Mouse (Mus musculus) heart, embryonic 14.5 days (tissue): ENCODE data around the gene Eml3. TPM values are rescaled to one million over a fixed set of nuclear protein-coding genes. Genes with fewer than 3 reads are reported as not detected.
A peak's percentile ranks its signal among the peaks of the same experiment; 100 is the strongest.

ENCODE experiments used
- ATAC-seq: fragments of 200-750 bp; cut with Nextera tagmentation; 2 replicates; pipeline ENCODE4 v1.8.0; 2017; ENCODE audit warnings: low read depth, moderate TSS enrichment; ENCODE audit not compliant: insufficient number of reproducible peaks, insufficient read depth, low FRiP score
- H3K27ac ChIP-seq, 2 experiments: fragments of 200-500 bp in 1 of 2; fragments of 300-500 bp in 1 of 2; sonication (generic) in 1 of 2; replicated peaks in 1 of 2; 2 replicates each; pipeline ENCODE4 v1.5.1; 2012 to 2014; ENCODE audit warnings: low read depth in 2 of 2, low read length in 2 of 2, control low read depth in 1 of 2, mild to moderate bottlenecking in 1 of 2, mixed read lengths in 1 of 2; ENCODE audit not compliant: control insufficient read depth in 1 of 2, insufficient read depth in 1 of 2
- H3K27me3 ChIP-seq: fragments of 300-500 bp; sonication (generic); 2 replicates; pipeline ENCODE4 v1.6.1; 2014; ENCODE audit warnings: mild to moderate bottlenecking, low read length, control low read depth; ENCODE audit not compliant: control insufficient read depth, insufficient read depth
- H3K36me3 ChIP-seq: fragments of 300-500 bp; sonication (generic); 2 replicates; pipeline ENCODE4 v1.6.1; 2014; ENCODE audit warnings: mild to moderate bottlenecking, control low read depth, low read length, mixed read lengths; ENCODE audit not compliant: control insufficient read depth, insufficient read depth
- H3K4me1 ChIP-seq, 2 experiments: fragments of 200-500 bp in 1 of 2; fragments of 300-500 bp in 1 of 2; sonication (generic) in 1 of 2; 2 replicates each; pipeline ENCODE4 v1.6.1; 2012 to 2014; ENCODE audit warnings: low read length in 2 of 2, control low read depth in 1 of 2, mixed read lengths in 1 of 2; ENCODE audit not compliant: control insufficient read depth in 2 of 2, insufficient read depth in 2 of 2
- H3K4me2 ChIP-seq: fragments of 300-500 bp; sonication (generic); 2 replicates; pipeline ENCODE4 v1.6.1; 2014; ENCODE audit warnings: mild to moderate bottlenecking, low read length
- H3K4me3 ChIP-seq, 2 experiments: fragments of 200-500 bp in 1 of 2; fragments of 300-500 bp in 1 of 2; sonication (generic) in 1 of 2; 2 replicates each; pipeline ENCODE4 v1.5.1; 2012 to 2014; ENCODE audit warnings: low read length in 2 of 2, mild to moderate bottlenecking in 2 of 2, control low read depth in 1 of 2, low read depth in 1 of 2, moderate library complexity in 1 of 2; ENCODE audit not compliant: control insufficient read depth in 1 of 2, insufficient read depth in 1 of 2
- H3K9ac ChIP-seq: fragments of 300-500 bp; sonication (generic); 2 replicates; pipeline ENCODE4 v1.6.1; 2014; ENCODE audit warnings: mild to moderate bottlenecking, low read length
- H3K9me3 ChIP-seq: fragments of 300-500 bp; sonication (generic); 2 replicates; pipeline ENCODE4 v1.6.1; 2016; ENCODE audit warnings: low read length, control low read depth; ENCODE audit not compliant: control insufficient read depth
- WGBS: fragments of 180-500 bp; shearing (Covaris S2); extraction: QIAGEN DNeasy Blood & Tissue Kit; methylation state at CpG from one replicate; pipeline ENCODE4 v1.1.7; 2014; 5-methylcytosine and 5-hydroxymethylcytosine counted together
- polyA plus RNA-seq: library from polyadenylated mRNA; unstranded; fragments of >200 nt; fragmentation: Nextera tagmentation; extraction: Ambion mirVana; gene quantifications from 2 replicates; pipeline ENCODE4 v1.2.1, GENCODE M21; 2014

Gene Eml3
- polyA plus RNA-seq, 1 experiment from 2014 or later = 9.0 TPM

GRCm38 (mm10) chr19:8898576-8898975 lies 30.8 kb upstream of the Eml3 start:
- peak overlapping the region; percentile 78 to 90 for H3K27ac ChIP-seq
- H3K9ac ChIP-seq = peak overlapping the region; percentile 99
- peaks cover 43% of the 10 kb centered on the region for H3K36me3 ChIP-seq
- H3K9me3 ChIP-seq = no peaks in the 10 kb centered on the region
- H3K4me3 ChIP-seq = peak overlapping the region; percentile 81 to 98
- H3K4me1 ChIP-seq = peaks cover 8 to 22% of the 10 kb centered on the region in 2 experiments; a peak in 3 of 4 replicates
- no peaks in the 10 kb centered on the region for H3K27me3 ChIP-seq
- H3K4me2 ChIP-seq = peak overlapping the region; percentile 93
- no peak for ATAC-seq
- WGBS = 4% methylated on average over 13 of the region's 13 CpGs

- peak overlapping the region; percentile 93 for H3K4me2 ChIP-seq
- WGBS = 32% methylated on average over 3 of the region's 3 CpGs
- ATAC-seq = no peak
- H3K27me3 ChIP-seq = no peaks in the 10 kb centered on the region
- peak overlapping the region; percentile 99 for H3K9ac ChIP-seq
- peaks cover 48% of the 10 kb centered on the region for H3K36me3 ChIP-seq
- H3K9me3 ChIP-seq = no peaks in the 10 kb centered on the region
- H3K4me1 ChIP-seq = peaks cover 8 to 19% of the 10 kb centered on the region in 2 experiments; a peak in 3 of 4 replicates
- 0 out of 4 replicates have a peak overlapping the region, but pooled peaks of 1 of the 2 experiments have one; percentile 90 for H3K27ac ChIP-seq
- H3K4me3 ChIP-seq = peak overlapping the region in 1 of 2 experiments; percentile 98; a peak in 2 of 4 replicates
Measured at GRCm38 (mm10) chr19:8899079-8899478, 30.3 kb upstream of the Eml3 start.

GRCm38 (mm10) chr19:8903412-8903811 lies 25.9 kb upstream of the Eml3 start:
- no peaks in the 10 kb centered on the region for H3K27me3 ChIP-seq
- no peak overlapping the region for H3K27ac ChIP-seq
- H3K4me1 ChIP-seq = peaks cover 0 to 10% of the 10 kb centered on the region in 2 experiments; a peak in 2 of 4 replicates
- WGBS = 93% methylated on average over 5 of the region's 5 CpGs
- no peak overlapping the region for H3K4me2 ChIP-seq
- H3K9ac ChIP-seq = no peak overlapping the region
- no peak for ATAC-seq
- H3K36me3 ChIP-seq = peaks cover 63% of the 10 kb centered on the region
- no peaks in the 10 kb centered on the region for H3K9me3 ChIP-seq
- no peak overlapping the region for H3K4me3 ChIP-seq

- no peak for ATAC-seq
- Histone ChIP-seq H3K4me1 (no peaks in the 10 kb centered on the region), H3K4me2 (no peak overlapping the region), H3K9ac (no peak overlapping the region), H3K27me3 (no peaks in the 10 kb centered on the region), H3K27ac (no peak overlapping the region), H3K4me3 (no peak overlapping the region), H3K36me3 (peaks cover 98% of the 10 kb centered on the region), H3K9me3 (no peaks in the 10 kb centered on the region)
- 91% methylated on average over 6 of the region's 6 CpGs for WGBS
Measured at GRCm38 (mm10) chr19:8908531-8908930, 20.8 kb upstream of the Eml3 start.

GRCm38 (mm10) chr19:8911810-8912209 lies 17.5 kb upstream of the Eml3 start:
- H3K4me1 ChIP-seq = no peaks in the 10 kb centered on the region
- no peak overlapping the region for H3K27ac ChIP-seq
- H3K4me3 ChIP-seq = no peak overlapping the region
- no peak overlapping the region for H3K4me2 ChIP-seq
- no peak overlapping the region for H3K9ac ChIP-seq
- H3K9me3 ChIP-seq = no peaks in the 10 kb centered on the region
- no peak for ATAC-seq
- no peaks in the 10 kb centered on the region for H3K27me3 ChIP-seq
- 88% methylated on average over 5 of the region's 5 CpGs for WGBS
- H3K36me3 ChIP-seq = peaks cover 100% of the 10 kb centered on the region

- Histone ChIP-seq H3K9ac (no peak overlapping the region), H3K9me3 (no peaks in the 10 kb centered on the region), H3K27ac (no peak overlapping the region), H3K4me1 (no peaks in the 10 kb centered on the region), H3K27me3 (no peaks in the 10 kb centered on the region), H3K4me2 (no peak overlapping the region), H3K36me3 (peaks cover 80% of the 10 kb centered on the region), H3K4me3 (no peak overlapping the region)
- ATAC-seq = no peak
- WGBS = 96% methylated on average over 3 of the region's 3 CpGs
Measured at GRCm38 (mm10) chr19:8914212-8914611, 15.1 kb upstream of the Eml3 start.

GRCm38 (mm10) chr19:8919000-8919399 lies 10.4 kb upstream of the Eml3 start:
- no peak overlapping the region for H3K4me3 ChIP-seq
- ATAC-seq = no peak
- H3K4me2 ChIP-seq = no peak overlapping the region
- H3K9ac ChIP-seq = no peak overlapping the region
- WGBS = 87% methylated on average over 3 of the region's 3 CpGs
- H3K36me3 ChIP-seq = peaks cover 47% of the 10 kb centered on the region
- no peaks in the 10 kb centered on the region for H3K9me3 ChIP-seq
- H3K27ac ChIP-seq = no peak overlapping the region
- peaks cover 2 to 9% of the 10 kb centered on the region in 2 experiments; a peak in 3 of 4 replicates for H3K4me1 ChIP-seq
- no peaks in the 10 kb centered on the region for H3K27me3 ChIP-seq

GRCm38 (mm10) chr19:8919684-8920072 lies 9.7 kb upstream of the Eml3 start:
- 53% methylated on average over 6 of the region's 6 CpGs for WGBS
- H3K27me3 ChIP-seq = no peaks in the 10 kb centered on the region
- H3K4me1 ChIP-seq = peaks cover 2 to 9% of the 10 kb centered on the region in 2 experiments; a peak in 3 of 4 replicates
- H3K9me3 ChIP-seq = no peaks in the 10 kb centered on the region
- peak overlapping the region; percentile 80 to 87 for H3K27ac ChIP-seq
- peak overlapping the region in 1 of 2 experiments; percentile 71; a peak in 2 of 4 replicates for H3K4me3 ChIP-seq
- peak overlapping the region; percentile 89 for H3K4me2 ChIP-seq
- peaks cover 46% of the 10 kb centered on the region for H3K36me3 ChIP-seq
- ATAC-seq = no peak
- peak overlapping the region; percentile 89 for H3K9ac ChIP-seq
